Mouse (Mus musculus): ENCODE data around the gene Slc10a1. TPM values are rescaled to one million over a fixed set of nuclear protein-coding genes. Genes with fewer than 3 reads are reported as not detected.

The Slc10a1 gene
- under 1 TPM in 1 of 2 experiments, not detected in 1; 0.41 TPM for total RNA-seq (2021)
- long read RNA-seq, experiment 1 = 0 reads
- long read RNA-seq, experiment 2 = 0 reads

GRCm38 (mm10) chr12:80968605-80969004 lies at the start of gene Slc10a1:
Slc10a1 (minus strand) TSS chr12:80968705.
- no peak for DNase-seq

- DNase-seq = no peak
These were observed 49.1 kb upstream of the Slc10a1 start for GRCm38 (mm10) chr12:81017624-81018023.

- DNase-seq = no peak
These were observed 45.0 kb upstream of the Slc10a1 start for GRCm38 (mm10) chr12:81013496-81013895.

GRCm38 (mm10) chr12:81011994-81012393 lies 43.5 kb upstream of the Slc10a1 start:
- no peak for DNase-seq

GRCm38 (mm10) chr12:81009813-81010212 lies 41.3 kb upstream of the Slc10a1 start:
- DNase-seq = no peak

- DNase-seq = no peak
These were observed 34.5 kb upstream of the Slc10a1 start for GRCm38 (mm10) chr12:81002841-81003635.

- no peak for DNase-seq
These were observed 32.4 kb upstream of the Slc10a1 start for GRCm38 (mm10) chr12:81000924-81001323.

GRCm38 (mm10) chr12:80998528-80999221 lies 30.2 kb upstream of the Slc10a1 start:
- DNase-seq = peak; percentile 4

- no peak for DNase-seq
These were observed 29.1 kb upstream of the Slc10a1 start for GRCm38 (mm10) chr12:80997652-80998051.

- DNase-seq = no peak
These were observed 26.8 kb upstream of the Slc10a1 start for GRCm38 (mm10) chr12:80995326-80995725.

- DNase-seq = no peak
These were observed 25.3 kb upstream of the Slc10a1 start for GRCm38 (mm10) chr12:80993773-80994172.

GRCm38 (mm10) chr12:80992540-80993122 lies 24.1 kb upstream of the Slc10a1 start:
- DNase-seq = no peak

- DNase-seq = no peak
These were observed 23.3 kb upstream of the Slc10a1 start for GRCm38 (mm10) chr12:80991806-80992205.

GRCm38 (mm10) chr12:80990901-80991445 lies 22.5 kb upstream of the Slc10a1 start:
- no peak for DNase-seq

GRCm38 (mm10) chr12:80988286-80988685 lies 19.8 kb upstream of the Slc10a1 start:
- DNase-seq = no peak

- DNase-seq = no peak
These were observed 18.1 kb upstream of the Slc10a1 start for GRCm38 (mm10) chr12:80986628-80987027.

GRCm38 (mm10) chr12:80983695-80984094 lies 15.2 kb upstream of the Slc10a1 start:
- no peak for DNase-seq

- DNase-seq = peak; percentile 68
These were observed 13.8 kb upstream of the Slc10a1 start for GRCm38 (mm10) chr12:80982326-80982725.

- no peak for DNase-seq
These were observed 7.6 kb upstream of the Slc10a1 start for GRCm38 (mm10) chr12:80975939-80976671.

- no peak for DNase-seq
These were observed 3.3 kb upstream of the Slc10a1 start for GRCm38 (mm10) chr12:80971756-80972155.

GRCm38 (mm10) chr12:80970181-80970705 lies 1.7 kb upstream of the Slc10a1 start:
- DNase-seq = no peak

- DNase-seq = no peak
These were observed 587 bp downstream of the Slc10a1 start for GRCm38 (mm10) chr12:80967918-80968317.
